Mouse (Mus musculus) T-helper 1 cell (primary cell): ENCODE results near the gene Bpgm.

Source experiments
- in situ Hi-C: fragments of 300-600 bp; cut with MboI, MseI; formaldehyde crosslinking; loops from one replicate; pipeline ENCODE4 v1.15.1; 2025; ENCODE audit warnings: high pct_unique_total_duplicates

Gene Bpgm

GRCm38 (mm10) chr6:34475974-34476794, at the start of gene Bpgm:
Gene Bpgm (plus strand): TSS chr6:34476207.
- in situ Hi-C loops: no loop called here

GRCm38 (mm10) chr6:34439006-34439405, 37.0 kb upstream of the Bpgm start:
- in situ Hi-C loops: no loop called here

GRCm38 (mm10) chr6:34441556-34442257, 34.3 kb upstream of the Bpgm start:
- in situ Hi-C loops: no loop called here

GRCm38 (mm10) chr6:34443791-34444190, 32.2 kb upstream of the Bpgm start:
- in situ Hi-C loops: no loop called here

GRCm38 (mm10) chr6:34447961-34448360, 28.0 kb upstream of the Bpgm start:
- in situ Hi-C loops: no loop called here

GRCm38 (mm10) chr6:34448696-34449095, 27.3 kb upstream of the Bpgm start:
- in situ Hi-C loops: no loop called here

GRCm38 (mm10) chr6:34452963-34453770, 22.8 kb upstream of the Bpgm start:
- in situ Hi-C loops: no loop called here

- in situ Hi-C loops: loop anchor here (5.0 kb wide), 1 partner anchor 167 kb away; no protein-coding TSS in a partner anchor
Measured at GRCm38 (mm10) chr6:34459456-34459855, 16.6 kb upstream of the Bpgm start.

GRCm38 (mm10) chr6:34460651-34461050, 15.4 kb upstream of the Bpgm start:
- in situ Hi-C loops: no loop called here

- in situ Hi-C loops: no loop called here
Measured at GRCm38 (mm10) chr6:34463582-34463981, 12.4 kb upstream of the Bpgm start.

GRCm38 (mm10) chr6:34471434-34472110, 4.4 kb upstream of the Bpgm start:
- in situ Hi-C loops: no loop called here

GRCm38 (mm10) chr6:34473346-34473745, 2.7 kb upstream of the Bpgm start:
- in situ Hi-C loops: no loop called here

- in situ Hi-C loops: no loop called here
Measured at GRCm38 (mm10) chr6:34474031-34474430, 2.0 kb upstream of the Bpgm start.

- in situ Hi-C loops: no loop called here
Measured at GRCm38 (mm10) chr6:34475391-34475790, 616 bp upstream of the Bpgm start.

- in situ Hi-C loops: no loop called here
Measured at GRCm38 (mm10) chr6:34478036-34478435, 2.0 kb downstream of the Bpgm start.

GRCm38 (mm10) chr6:34478677-34479360, 2.8 kb downstream of the Bpgm start:
- in situ Hi-C loops: no loop called here

GRCm38 (mm10) chr6:34479531-34479930, 3.5 kb downstream of the Bpgm start:
- in situ Hi-C loops: no loop called here

- in situ Hi-C loops: no loop called here
Measured at GRCm38 (mm10) chr6:34480749-34481148, 4.7 kb downstream of the Bpgm start.

GRCm38 (mm10) chr6:34481349-34481748, 5.3 kb downstream of the Bpgm start:
- in situ Hi-C loops: no loop called here

GRCm38 (mm10) chr6:34482842-34483241, 6.8 kb downstream of the Bpgm start:
- in situ Hi-C loops: no loop called here

- in situ Hi-C loops: no loop called here
Measured at GRCm38 (mm10) chr6:34483390-34483789, 7.4 kb downstream of the Bpgm start.
